Mouse (Mus musculus) cerebellum, adult 2 months (tissue): ENCODE measurements around the gene Gda. TPM values are rescaled to one million over a fixed set of nuclear protein-coding genes. Genes with fewer than 3 reads are reported as not detected.

Source experiments
- DNase-seq, 2 experiments: peaks; one replicate each; pipeline ENCODE4 v3.0.0; 2021
- H3K27ac ChIP-seq: fragments of 200-500 bp; 2 replicates; pipeline ENCODE4 v1.5.1; 2012; ENCODE audit warnings: low read length, control low read depth, inconsistent platforms; ENCODE audit not compliant: insufficient read depth
- H3K27me3 ChIP-seq: fragments of 200-500 bp; 2 replicates; pipeline ENCODE4 v1.6.1; 2012; ENCODE audit warnings: inconsistent platforms, mild to moderate bottlenecking, low read length, moderate library complexity; ENCODE audit not compliant: control insufficient read depth, insufficient read depth
- H3K4me1 ChIP-seq: fragments of 200-500 bp; 2 replicates; pipeline ENCODE4 v1.6.1; 2011; ENCODE audit warnings: low read length; ENCODE audit not compliant: control insufficient read depth, insufficient read depth
- H3K4me3 ChIP-seq: fragments of 200-500 bp; replicated peaks from 2 replicates; pipeline ENCODE3; 2011; ENCODE audit warnings: mild to moderate bottlenecking, low read depth, low read length, control low read depth; ENCODE audit not compliant: insufficient read depth
- CTCF ChIP-seq: fragments of 200-500 bp; IDR thresholded peaks from 2 replicates; pipeline ENCODE4 v1.5.1; 2011; ENCODE audit warnings: low read depth, mild to moderate bottlenecking, control low read depth, low read length, moderate library complexity, borderline replicate concordance; ENCODE audit not compliant: insufficient read depth
- POLR2A ChIP-seq: fragments of 200-500 bp; IDR thresholded peaks from 2 replicates; pipeline ENCODE4 v1.6.1; 2011; ENCODE audit warnings: low read length, control low read depth, borderline replicate concordance; ENCODE audit not compliant: insufficient read depth
- WGBS: fragments of 180-500 bp; shearing (Covaris S2); methylation state at CpG from one replicate; pipeline ENCODE4 v1.1.7; 2018; 5-methylcytosine and 5-hydroxymethylcytosine counted together
- polyA plus RNA-seq: library from polyadenylated mRNA; depleted of rRNA; stranded (reverse); fragments of >200 nt; gene quantifications from 2 replicates; pipeline ENCODE4 v1.2.3, GENCODE M21; 2012

Gene Gda
- polyA plus RNA-seq, 1 experiment, result 1.3 TPM

DNA sequence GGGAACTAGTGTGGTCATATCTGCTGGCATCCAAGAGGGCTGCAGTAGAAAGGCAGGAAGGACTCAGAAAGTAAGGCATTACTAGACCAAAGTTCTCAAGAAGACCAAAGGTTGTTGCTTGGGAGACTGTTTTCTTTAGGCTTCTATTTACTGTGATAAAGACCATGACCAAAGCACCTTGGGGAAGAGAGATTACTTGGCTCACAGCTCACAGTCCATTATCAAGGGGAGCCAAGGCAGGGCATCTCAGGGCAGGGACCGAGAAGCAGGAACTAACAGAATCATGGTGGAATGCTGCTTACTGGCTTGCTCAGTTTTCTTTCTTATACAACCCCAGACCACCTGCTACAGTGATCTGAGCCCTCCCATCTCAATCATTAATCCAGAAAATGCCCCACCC lies 65.9 kb downstream of the Gda start:
- no peak for TF ChIP-seq CTCF
- TF ChIP-seq POLR2A, result no peak
- no peak overlapping the region for H3K4me3 ChIP-seq
- DNase-seq, result no peak
- H3K27ac ChIP-seq, result no peak overlapping the region
- H3K4me1 ChIP-seq, result no peaks in the 10 kb centered on the region
- 50% methylated on average over 1 of the region's 1 CpGs for WGBS
- H3K27me3 ChIP-seq, result no peaks in the 10 kb centered on the region; the same call in 1 of the 2 replicates

DNA sequence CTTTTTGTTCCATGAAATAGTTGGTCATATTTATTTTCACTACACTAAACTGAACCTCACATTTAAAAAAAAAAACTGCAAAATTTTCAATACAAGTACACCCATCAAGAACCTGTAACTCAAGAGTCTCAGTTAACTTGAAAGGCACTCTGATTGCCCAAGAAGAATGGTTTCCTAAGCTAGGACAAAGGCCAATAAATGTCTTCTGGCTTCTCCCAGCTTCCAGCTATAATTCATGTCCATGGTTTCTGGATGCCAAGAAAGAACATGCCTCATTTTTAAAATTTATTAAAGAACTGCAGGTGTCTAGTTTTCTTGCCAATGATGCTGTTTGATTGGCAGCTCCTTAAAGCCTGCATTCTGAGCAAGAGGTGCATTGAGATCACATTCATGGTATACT lies 75.3 kb downstream of the Gda start:
- no peak overlapping the region for H3K4me3 ChIP-seq
- no peak for DNase-seq
- H3K4me1 ChIP-seq, result no peaks in the 10 kb centered on the region
- no peaks in the 10 kb centered on the region for H3K27me3 ChIP-seq
- H3K27ac ChIP-seq, result no peak overlapping the region
- no peak for TF ChIP-seq POLR2A
- TF ChIP-seq CTCF, result no peak

DNA sequence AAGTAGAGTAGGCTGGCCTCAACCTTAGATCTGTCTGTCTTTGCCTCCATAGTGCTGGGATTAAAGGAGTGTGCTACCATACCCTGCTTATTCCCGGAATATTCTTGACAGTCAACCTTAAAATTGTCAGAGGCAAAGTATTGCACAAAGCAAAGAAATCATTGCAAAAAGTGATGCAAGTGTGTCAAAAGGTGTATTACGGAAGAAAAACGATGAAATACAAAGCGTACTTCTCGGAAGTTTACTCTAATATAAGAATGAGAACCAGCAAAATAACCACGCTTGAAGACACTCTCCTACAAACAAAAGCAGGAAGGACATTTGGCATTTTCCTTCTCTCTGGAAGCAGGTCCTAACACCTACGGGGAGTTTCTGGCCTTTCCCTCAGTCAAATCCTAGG lies 76.9 kb downstream of the Gda start:
- 94% methylated on average over 7 of the region's 7 CpGs for WGBS

DNA sequence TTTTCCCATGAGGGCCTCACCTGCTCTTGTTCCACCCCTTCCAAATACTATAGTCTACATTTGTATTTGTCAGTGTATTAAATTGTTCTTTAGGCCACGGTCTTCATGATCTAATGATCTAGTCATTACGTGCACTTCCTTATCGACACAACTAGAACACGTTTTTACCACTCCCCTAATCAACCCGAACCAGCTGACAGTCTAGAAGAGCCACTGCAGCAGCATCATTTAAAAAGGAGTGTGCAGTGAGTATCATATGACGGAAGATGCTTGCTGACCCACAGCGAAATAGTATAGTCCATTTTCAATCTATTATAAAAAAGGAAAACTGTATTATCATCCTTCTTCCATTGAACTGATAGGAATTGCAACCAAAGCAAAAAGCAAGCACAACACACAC lies 82.3 kb downstream of the Gda start:
- Histone ChIP-seq H3K27ac (no peak overlapping the region), H3K4me1 (no peaks in the 10 kb centered on the region), H3K27me3 (no peaks in the 10 kb centered on the region), H3K4me3 (no peak overlapping the region)
- no peak for DNase-seq
- TF ChIP-seq POLR2A, result no peak
- no peak for TF ChIP-seq CTCF
- WGBS, result 98% methylated on average over 7 of the region's 7 CpGs

More for the DNA sequence above, 76.9 kb downstream of the Gda start:
- DNase-seq, result no peak
- H3K27ac ChIP-seq, result no peak overlapping the region
- H3K27me3 ChIP-seq, result no peaks in the 10 kb centered on the region
- TF ChIP-seq POLR2A (no peak), CTCF (no peak)
- H3K4me3 ChIP-seq, result no peak overlapping the region
- no peaks in the 10 kb centered on the region for H3K4me1 ChIP-seq

DNA sequence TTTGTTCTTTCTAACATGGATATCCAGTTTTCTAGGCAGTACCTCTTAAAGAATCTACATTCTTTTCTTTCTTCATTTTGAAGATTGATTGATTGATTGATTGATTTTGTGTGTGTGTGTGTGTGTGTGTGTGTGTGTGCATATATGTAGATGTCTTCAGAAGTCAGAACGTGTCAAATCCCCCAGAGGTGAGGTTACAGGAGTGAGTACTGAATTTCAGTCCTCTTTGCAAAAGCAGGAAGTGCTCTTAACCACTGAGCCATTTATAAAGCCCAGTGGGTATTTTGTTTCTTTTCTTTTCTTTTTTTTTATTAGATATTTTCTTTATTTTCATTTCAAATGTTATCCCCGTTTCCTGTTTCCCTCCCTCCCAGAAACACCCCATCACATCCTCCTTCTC lies 86.4 kb downstream of the Gda start:
- DNase-seq, result no peak
- Histone ChIP-seq H3K27me3 (no peaks in the 10 kb centered on the region), H3K27ac (no peak overlapping the region), H3K4me1 (no peaks in the 10 kb centered on the region), H3K4me3 (no peak overlapping the region)
- TF ChIP-seq CTCF (no peak), POLR2A (no peak)
- 85% methylated on average over 2 of the region's 2 CpGs for WGBS

DNA sequence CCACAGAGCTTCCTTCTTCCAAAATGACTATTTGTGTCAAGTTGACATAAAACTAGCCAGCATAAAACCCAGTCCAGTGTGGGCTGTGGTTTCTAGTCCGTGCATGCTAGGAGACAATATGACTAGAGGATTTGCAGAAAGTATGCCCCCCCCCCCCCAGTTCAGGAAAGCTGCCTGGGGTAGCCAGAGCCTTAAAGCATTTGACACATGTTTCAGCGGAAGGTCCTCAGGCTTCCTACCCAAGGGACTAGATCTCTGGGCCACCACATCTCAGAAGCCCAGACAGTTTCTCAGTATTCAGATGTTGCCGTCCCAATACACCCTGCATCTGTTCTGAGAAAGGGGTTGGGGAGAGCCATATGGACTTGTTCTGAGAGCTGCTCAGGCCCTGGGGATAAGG lies 89.0 kb downstream of the Gda start:
- DNase-seq, result no peak
- H3K27me3 ChIP-seq, result no peaks in the 10 kb centered on the region
- TF ChIP-seq POLR2A, result no peak
- no peak for TF ChIP-seq CTCF
- H3K4me3 ChIP-seq, result no peak overlapping the region
- no peak overlapping the region for H3K27ac ChIP-seq
- 88% methylated on average over 3 of the region's 3 CpGs for WGBS
- no peaks in the 10 kb centered on the region for H3K4me1 ChIP-seq

DNA sequence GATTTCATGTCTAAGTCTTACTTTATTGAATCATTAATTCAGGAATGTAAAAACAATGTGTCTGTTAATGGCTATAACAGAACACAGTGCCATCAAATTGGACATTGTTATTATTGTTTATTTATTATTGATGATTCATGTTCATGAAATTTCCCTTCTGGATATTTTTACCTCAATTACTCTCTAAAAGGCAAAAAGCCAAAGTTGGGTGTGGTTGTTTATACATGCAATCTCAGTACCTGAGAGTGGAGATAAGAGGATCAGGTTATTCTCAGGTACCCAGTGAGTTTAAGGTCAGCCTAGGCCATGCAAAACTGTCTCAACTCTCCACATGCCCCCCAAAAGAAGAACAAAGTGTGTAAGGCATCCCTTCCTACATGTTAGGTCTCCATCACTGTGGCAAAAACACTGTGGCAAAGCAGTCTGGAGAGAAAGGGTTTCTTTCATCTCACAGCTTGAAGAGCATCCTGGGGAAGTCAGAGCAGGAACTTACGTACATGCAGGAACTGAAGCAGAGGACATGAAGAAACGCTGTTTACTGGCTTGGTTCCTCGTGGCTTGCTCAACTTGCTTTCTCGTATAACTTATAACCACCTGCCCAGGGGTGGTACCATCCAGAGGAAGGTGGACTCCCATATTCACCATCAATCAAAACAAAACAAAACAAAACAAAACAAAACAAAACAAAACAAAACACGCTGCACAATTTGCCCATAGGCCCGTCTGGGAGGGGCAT lies 89.6 kb downstream of the Gda start:
- WGBS, result 91% methylated on average over 6 of the region's 6 CpGs
- no peaks in the 10 kb centered on the region for H3K4me1 ChIP-seq
- no peak overlapping the region for H3K27ac ChIP-seq
- H3K4me3 ChIP-seq, result no peak overlapping the region
- no peak for DNase-seq
- no peak for TF ChIP-seq CTCF
- TF ChIP-seq POLR2A, result no peak
- no peaks in the 10 kb centered on the region for H3K27me3 ChIP-seq

DNA sequence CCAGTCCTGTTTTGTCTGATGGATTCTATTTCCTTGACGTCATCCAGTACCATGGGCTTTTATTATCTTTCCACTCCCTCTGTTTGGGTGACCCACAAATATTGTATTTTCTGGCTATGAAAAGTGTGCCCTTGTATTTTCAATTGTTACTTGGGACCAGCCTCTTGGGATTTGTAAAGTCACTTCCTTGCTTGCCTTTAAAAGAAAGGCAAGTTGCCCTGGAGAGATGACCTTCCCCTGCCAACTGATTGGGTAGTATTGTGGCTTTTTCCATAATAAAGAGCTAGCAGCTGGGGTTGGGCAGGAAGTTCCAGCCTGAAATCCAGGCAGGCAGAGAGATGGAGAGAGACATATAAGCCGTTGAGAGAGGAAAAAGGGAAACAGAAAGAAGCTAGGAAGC lies 91.5 kb downstream of the Gda start:
- WGBS, result 67% methylated on average over 2 of the region's 2 CpGs
- no peak overlapping the region for H3K4me3 ChIP-seq
- no peak for DNase-seq
- peaks cover 2% of the 10 kb centered on the region; the same call in 1 of the 2 replicates for H3K4me1 ChIP-seq
- no peaks in the 10 kb centered on the region for H3K27me3 ChIP-seq
- H3K27ac ChIP-seq, result no peak overlapping the region
- TF ChIP-seq CTCF (no peak), POLR2A (no peak)
